Mouse (Mus musculus): ENCODE measurements around the gene Catsperg1.
"Not testable (repeated sequence)": the region's sequence is repeated elsewhere in the genome, so short reads cannot be mapped to it uniquely, and the experiment has no call there.

The Catsperg1 gene

GRCm38 (mm10) chr7:29169231-29170065 is 44.4 kb downstream of the Catsperg1 start:
- peak; percentile 85 to 91 for DNase-seq

GRCm38 (mm10) chr7:29168791-29169230 is 45.0 kb downstream of the Catsperg1 start:
- DNase-seq = peak; percentile 30 to 46

GRCm38 (mm10) chr7:29168121-29168695 is 45.6 kb downstream of the Catsperg1 start:
- peak; percentile 22 to 32 for DNase-seq

GRCm38 (mm10) chr7:29167656-29168055 is 46.2 kb downstream of the Catsperg1 start:
- peak in 1 of 2 experiments; percentile 31 for DNase-seq

DNA sequence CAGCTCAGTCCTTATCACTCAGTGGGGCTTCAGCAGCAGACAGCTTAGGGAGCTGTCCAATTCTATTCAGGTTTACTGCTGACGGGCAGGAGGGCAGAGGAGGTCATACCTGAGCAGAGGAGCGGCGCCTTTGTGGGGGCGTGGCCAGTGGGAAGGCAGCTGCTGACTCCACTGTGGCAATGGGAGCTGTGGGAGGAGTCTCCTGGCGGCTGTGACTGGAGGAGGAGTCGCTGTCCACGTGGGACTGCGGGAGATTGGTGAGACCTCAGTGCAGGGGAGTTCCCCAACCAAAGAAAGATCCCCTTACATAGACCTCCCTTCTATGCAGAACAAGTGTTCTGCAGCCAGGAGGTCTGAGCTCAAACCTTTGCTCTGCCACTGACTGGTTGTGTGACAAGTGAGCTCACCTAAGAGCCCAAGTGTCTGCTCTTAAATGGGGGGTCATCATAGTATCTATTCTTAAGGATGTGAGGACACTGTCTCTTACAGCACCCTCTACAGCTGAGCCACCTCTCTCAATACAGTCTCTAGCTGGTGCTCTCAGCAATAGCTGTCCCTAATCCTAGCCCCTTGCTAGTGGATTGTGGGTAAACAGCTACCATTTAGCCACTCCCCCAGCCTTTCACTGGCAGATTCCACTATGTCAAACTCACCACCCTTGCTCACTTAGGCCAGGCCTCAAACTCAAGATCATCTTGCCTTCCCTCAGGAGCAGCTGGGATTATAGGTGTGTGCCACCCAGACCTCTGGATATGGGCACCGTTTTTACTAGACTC is 50.9 kb downstream of the Catsperg1 start:
- DNase-seq = no peak

DNA sequence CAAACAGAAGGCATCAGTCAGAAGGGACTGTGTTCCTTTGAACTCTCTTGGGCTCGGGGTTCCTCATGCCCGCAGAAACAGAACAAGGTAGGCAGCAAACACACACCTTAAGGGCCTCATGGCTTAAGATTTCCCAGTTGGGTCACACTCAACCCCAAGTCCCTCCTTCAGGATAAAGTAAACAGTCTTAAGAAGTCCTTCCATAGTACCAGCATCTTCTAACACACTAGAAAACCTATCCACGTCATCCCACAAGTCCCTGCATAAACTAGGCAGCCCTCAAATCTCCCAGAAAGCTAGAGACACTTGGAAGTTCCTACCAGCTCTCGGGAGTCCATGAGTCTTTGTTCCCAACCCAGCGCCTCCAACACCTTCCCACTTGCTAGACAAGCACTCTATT is 51.5 kb downstream of the Catsperg1 start:
- no peak for DNase-seq

DNA sequence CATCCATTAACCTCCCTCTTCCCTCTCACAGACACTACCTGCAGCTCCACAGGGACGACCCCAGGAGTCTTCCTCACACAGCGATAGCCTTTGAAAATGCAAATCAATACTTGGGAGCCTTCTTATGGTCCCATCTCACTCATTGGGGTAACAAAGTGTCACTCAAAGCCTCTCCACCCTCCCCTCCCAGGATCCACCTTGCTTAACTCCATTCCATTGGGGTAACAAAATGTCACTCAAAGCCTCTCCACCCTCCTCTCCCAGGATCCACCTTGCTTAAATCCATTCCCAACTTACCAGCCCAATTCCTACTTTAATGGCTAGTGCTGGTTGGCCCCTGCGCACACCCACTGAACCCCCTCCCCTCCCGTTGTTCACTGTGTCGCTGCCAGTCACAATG is 55.6 kb downstream of the Catsperg1 start:
- no peak for DNase-seq

- DNase-seq = peak; percentile 91 to 92
These were observed 57.7 kb downstream of the Catsperg1 start, which contains the start of gene Fam98c for GRCm38 (mm10) chr7:29155838-29156782. Fam98c (minus strand) TSS chr7:29156234.

GRCm38 (mm10) chr7:29155196-29155837 is 58.5 kb downstream of the Catsperg1 start:
- peak; percentile 95 to 96 for DNase-seq

GRCm38 (mm10) chr7:29154018-29154720 is 59.7 kb downstream of the Catsperg1 start:
- peak; percentile 20 to 27 for DNase-seq

DNA sequence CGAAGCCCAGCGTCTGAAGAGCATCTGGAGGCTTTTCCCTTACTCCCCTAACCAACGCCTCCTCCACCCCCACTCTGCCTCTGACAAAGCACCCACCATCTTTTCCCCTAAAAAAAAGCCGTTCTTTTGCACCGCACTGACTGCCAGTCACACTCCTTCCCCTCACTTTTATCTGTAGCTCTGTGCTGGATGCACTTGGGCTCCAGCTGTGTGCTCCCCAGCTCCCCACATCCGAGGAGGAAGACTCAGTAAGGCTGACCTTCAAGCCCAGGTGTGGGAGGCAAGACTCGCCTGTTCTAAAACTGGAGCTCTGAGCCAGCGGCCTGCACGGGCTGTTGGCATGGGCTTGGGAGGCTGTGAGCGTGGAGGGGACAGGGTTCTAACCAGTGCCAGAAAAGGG is 62.3 kb downstream of the Catsperg1 start:
- no peak for DNase-seq

DNA sequence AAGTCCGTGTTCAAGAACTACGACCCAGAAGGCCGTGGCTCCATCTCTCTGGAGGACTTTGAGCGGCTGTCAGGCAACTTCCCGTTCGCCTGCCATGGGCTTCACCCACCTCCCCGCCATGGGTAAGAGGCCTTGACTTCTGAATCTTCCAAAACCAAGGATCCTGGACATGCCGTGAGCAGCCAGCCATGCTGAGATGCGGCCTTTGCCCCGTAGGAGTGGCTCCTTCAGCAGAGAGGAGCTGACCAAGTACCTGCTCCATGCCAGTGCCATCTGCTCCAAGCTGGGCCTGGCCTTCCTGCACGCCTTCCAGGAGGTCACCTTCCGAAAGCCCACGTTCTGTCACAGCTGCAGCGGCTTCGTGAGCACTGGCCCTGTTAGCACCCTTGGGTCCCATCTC is 65.1 kb downstream of the Catsperg1 start:
- DNase-seq = no peak

DNA sequence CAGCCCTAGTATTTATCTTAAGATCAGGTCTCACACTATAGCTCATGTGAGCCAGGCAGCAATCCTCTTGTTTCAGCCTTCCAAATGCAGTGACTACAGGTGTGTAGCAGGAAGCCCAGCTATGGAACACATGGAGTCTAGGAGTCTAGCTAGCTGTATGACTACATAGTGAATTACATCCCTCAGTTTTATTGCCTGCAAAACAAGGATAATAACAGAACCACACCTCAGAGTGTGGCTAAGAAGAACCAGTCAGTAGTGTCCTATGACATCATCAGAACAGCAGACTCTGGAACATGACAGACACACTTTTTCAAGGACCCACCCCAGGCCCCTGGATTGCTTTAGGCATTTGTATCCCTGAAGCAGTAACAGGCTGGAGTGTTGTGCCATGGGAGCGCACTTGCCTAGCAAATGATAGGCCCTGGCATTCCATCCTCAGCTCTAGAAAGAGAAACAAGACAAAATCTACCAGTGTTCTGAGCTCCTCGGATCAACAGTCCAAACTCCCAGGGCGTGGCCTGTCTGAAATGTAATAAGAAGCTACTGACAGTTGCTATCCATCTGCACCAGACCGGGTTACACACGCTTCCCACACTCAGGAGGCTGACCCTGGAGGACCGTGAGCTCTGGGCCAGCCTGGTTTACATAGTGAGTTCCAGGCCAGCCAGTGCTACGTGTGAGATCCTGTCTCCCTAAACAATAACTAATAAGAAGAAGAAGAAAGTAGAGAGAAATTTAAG is 67.0 kb downstream of the Catsperg1 start:
- DNase-seq = no peak

- no peak for DNase-seq
These were observed 69.8 kb downstream of the Catsperg1 start for GRCm38 (mm10) chr7:29144006-29144405.

DNA sequence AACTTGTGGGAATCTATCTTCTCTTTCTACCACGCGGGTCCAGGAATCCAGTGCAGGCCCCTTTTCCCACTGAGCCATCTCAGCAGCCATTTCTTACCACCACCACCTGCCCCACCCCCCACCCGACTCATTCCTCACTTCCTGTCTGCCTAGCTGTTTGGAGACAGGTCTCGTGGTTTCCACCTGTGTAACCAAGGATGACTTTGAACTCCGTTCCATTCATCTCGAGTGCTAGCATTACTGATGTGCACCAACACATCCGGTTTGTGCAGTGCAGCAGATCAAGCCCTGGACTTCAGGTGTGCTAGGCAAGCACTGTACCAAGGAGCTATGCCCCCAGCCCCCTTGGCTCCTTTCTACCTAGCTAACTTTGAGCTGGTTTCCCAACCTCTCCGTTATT is 72.4 kb downstream of the Catsperg1 start:
- DNase-seq = no peak

DNA sequence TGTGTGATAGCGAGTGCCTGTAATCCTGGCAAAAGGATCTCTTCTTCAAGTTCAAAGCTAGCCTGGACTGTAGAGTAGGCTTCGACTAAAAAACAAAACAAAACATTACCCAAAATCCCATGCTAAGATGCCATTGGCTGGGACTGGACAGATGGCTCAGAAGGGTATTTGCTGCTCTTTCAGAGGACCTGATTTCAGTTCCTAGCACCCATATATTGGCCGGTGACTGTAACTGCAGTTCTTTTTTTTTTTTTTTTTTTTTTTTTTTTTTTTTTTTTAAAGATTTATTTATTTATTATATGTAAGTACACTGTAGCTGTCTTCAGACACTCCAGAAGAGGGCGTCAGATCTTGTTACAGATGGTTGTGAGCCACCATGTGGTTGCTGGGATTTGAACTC is 74.6 kb downstream of the Catsperg1 start:
- not testable (repeated sequence) for DNase-seq

DNA sequence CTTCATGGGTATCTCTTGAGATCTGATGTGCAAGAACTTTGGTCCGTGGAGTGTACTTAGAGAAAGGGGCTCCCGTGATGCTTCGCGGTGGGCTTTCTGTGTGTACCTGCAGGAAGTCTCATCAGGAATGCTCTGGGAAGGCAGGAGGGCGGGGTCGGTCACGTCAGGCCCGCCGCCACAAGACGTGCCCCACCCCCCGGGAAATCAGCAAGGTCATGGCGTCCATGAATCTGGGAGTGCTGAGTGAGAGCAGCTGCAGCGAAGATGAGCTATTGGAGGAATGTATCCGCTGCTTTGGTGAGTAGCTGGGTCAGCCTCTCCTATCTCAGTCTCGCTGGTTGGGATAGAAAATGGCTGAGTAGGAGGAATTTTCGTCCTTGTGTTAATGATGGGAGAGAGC is 76.4 kb downstream of the Catsperg1 start:
- no peak for DNase-seq

- DNase-seq = no peak
These were observed 79.0 kb downstream of the Catsperg1 start, which contains the start of gene Rasgrp4 for GRCm38 (mm10) chr7:29134693-29135386. Rasgrp4 (plus strand) TSS chr7:29134851.

DNA sequence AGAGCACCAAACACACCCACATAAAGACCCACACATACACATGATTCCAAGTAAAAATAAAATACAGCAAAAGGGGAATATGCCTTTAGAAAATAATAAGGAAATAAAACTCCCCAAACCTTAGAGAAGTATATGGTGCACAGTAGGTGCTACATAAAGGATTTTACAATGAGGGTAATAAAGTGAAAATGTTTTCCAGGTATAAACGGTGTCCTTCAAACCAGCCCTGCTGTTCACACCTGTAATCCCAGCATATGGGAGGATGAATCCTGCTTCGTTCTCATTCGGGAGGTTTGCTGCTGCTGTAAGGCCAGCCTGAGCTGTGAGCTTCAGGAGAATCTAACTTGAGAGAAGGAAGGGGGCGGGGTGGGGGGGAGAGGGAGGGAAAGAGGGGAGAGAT is 79.6 kb downstream of the Catsperg1 start:
- DNase-seq = no peak
